Mouse (Mus musculus) thymus, adult 2 months (tissue): ENCODE results near the gene Atoh8.

ENCODE experiments used
- CTCF ChIP-seq: fragments of 200-500 bp; IDR thresholded peaks from 2 replicates; pipeline ENCODE4 v1.5.1; 2012; ENCODE audit warnings: mild to moderate bottlenecking, control low read depth, low read length, moderate library complexity, borderline replicate concordance; ENCODE audit not compliant: control insufficient read depth, poor library complexity, insufficient read depth; ENCODE audit errors: extremely low read depth
- POLR2A ChIP-seq: fragments of 200-500 bp; IDR thresholded peaks from 2 replicates; pipeline ENCODE4 v1.6.1; 2012; ENCODE audit warnings: mild to moderate bottlenecking, low read length, control low read depth, moderate library complexity; ENCODE audit not compliant: control insufficient read depth, poor library complexity, insufficient read depth; ENCODE audit errors: extremely low read depth

DNA sequence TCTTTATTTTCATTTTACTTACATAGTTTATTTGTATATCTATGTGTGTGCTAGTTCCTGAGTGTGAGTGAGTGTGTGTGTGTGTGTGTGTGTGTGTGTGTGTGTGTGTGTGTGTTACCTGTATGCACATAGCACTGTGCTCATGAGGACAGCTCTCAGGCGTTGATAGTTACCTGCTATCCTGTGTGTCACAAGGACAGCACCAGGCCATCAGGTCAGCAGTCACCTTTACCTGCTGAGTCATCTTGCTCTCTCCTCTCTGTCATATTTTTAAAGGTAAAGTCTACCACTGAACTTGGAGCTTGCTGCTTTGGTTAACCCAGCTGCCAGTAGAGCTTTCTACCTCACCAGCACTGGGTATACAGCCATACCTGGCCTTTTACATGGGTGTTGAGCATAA, 17.1 kb upstream of the Atoh8 start:
- TF ChIP-seq CTCF (no peak), POLR2A (no peak)
